Mouse (Mus musculus) gastrocnemius, postnatal 14 days (tissue): ENCODE data around the gene Rnf41. TPM values are rescaled to one million over a fixed set of nuclear protein-coding genes. Genes with fewer than 3 reads are reported as not detected.

Experiments used
- DNase-seq: peaks from one replicate; pipeline ENCODE4 v3.0.0; 2021; ENCODE audit warnings: mixed read lengths
- intact Hi-C: fragments of 180-260 bp; cut with DNase I; formaldehyde crosslinking; loops from one replicate; pipeline ENCODE4 v1.15.1; 2025; ENCODE audit warnings: low total_unique reads
- microRNA-seq, 2 experiments: library from miRNA; unstranded; fragments of <30 nt; microRNA quantifications; one replicate each; pipeline ENCODE4 v1.2.0; 2021
- total RNA-seq, 2 experiments: library from RNA; stranded (reverse); gene quantifications; 2 replicates each; pipeline ENCODE4 v1.2.3; 2021

Rnf41 gene
- total RNA-seq, 2 experiments from 2014 or later: 12.9 to 13.0 TPM

- DNase-seq: no peak
- intact Hi-C loops: loop anchor here (5.0 kb wide), 2 partner anchors 90 to 125 kb away; partner anchors contain the start of gene Coq10a
Measured at GRCm38 (mm10) chr10:128457676-128458075, 46.2 kb downstream of the Rnf41 start.

- intact Hi-C loops: loop anchor here (5.0 kb wide), 2 partner anchors 91 to 126 kb away; partner anchors contain the start of gene Coq10a
- peak; percentile 88 for DNase-seq
Measured at GRCm38 (mm10) chr10:128458348-128458718, 46.9 kb downstream of the Rnf41 start.

GRCm38 (mm10) chr10:128458719-128459408, 47.4 kb downstream of the Rnf41 start, which contains the start of gene Smarcc2:
Smarcc2 (plus strand) TSS chr10:128459248.
- peak; percentile 92 for DNase-seq
- intact Hi-C loops: loop anchor here (5.0 kb wide), 2 partner anchors 92 to 127 kb away; partner anchors contain the start of gene Coq10a

GRCm38 (mm10) chr10:128459409-128460269, 48.2 kb downstream of the Rnf41 start:
- intact Hi-C loops: loop anchor here (5.0 kb wide), 2 partner anchors 92 to 127 kb away; partner anchors contain the start of gene Coq10a
- peak; percentile 42 for DNase-seq

- no peak for DNase-seq
- intact Hi-C loops: no loop called here
Measured at GRCm38 (mm10) chr10:128460270-128460630, 48.8 kb downstream of the Rnf41 start.

GRCm38 (mm10) chr10:128474366-128474765, 62.9 kb downstream of the Rnf41 start:
- DNase-seq: no peak
- intact Hi-C loops: no loop called here

- intact Hi-C loops: no loop called here
- no peak for DNase-seq
Measured at GRCm38 (mm10) chr10:128486370-128486769, 74.9 kb downstream of the Rnf41 start.

GRCm38 (mm10) chr10:128487861-128488712, 76.6 kb downstream of the Rnf41 start:
- DNase-seq: no peak
- intact Hi-C loops: no loop called here

GRCm38 (mm10) chr10:128488776-128489175, 77.3 kb downstream of the Rnf41 start:
- DNase-seq: no peak
- intact Hi-C loops: no loop called here

GRCm38 (mm10) chr10:128489380-128489779, 77.9 kb downstream of the Rnf41 start:
- intact Hi-C loops: no loop called here
- DNase-seq: no peak

- intact Hi-C loops: no loop called here
- DNase-seq: no peak
Measured at GRCm38 (mm10) chr10:128489785-128490184, 78.3 kb downstream of the Rnf41 start.

- DNase-seq: no peak
- intact Hi-C loops: no loop called here
Measured at GRCm38 (mm10) chr10:128490232-128490631, 78.8 kb downstream of the Rnf41 start.

GRCm38 (mm10) chr10:128490912-128491311, 79.5 kb downstream of the Rnf41 start:
- intact Hi-C loops: no loop called here
- no peak for DNase-seq

Small RNA genes within 50 kb of the gene (microRNA-seq; reads per million reads assigned to microRNA genes)
- gene Gm25361 (0 reads per million in 2 experiments), gene Gm26308 (0 reads per million in 2 experiments), gene Mir6914 (0 to 0.32 reads per million in 2 experiments), gene Mir6915 (0 to 1.3 reads per million in 2 experiments), gene Mir8105 (0 to 0.32 reads per million in 2 experiments)

Other genes with a start within 250 kb of the Rnf41 start
- gene Rbms2, start 231.4 kb upstream of the Rnf41 start, total RNA-seq: 10 to 100 TPM; 55.2 to 57.9 TPM
- gene Gls2, start 217.2 kb upstream of the Rnf41 start, total RNA-seq: 1 to 10 TPM in 1 of 2 experiments, under 1 TPM in 1; 0.88 to 1.1 TPM
- gene Spryd4, start 199.8 kb upstream of the Rnf41 start, total RNA-seq: 10 to 100 TPM; 39.3 to 40.6 TPM
- gene Mip, start 185.8 kb upstream of the Rnf41 start, total RNA-seq: not detected
- gene Timeless, start 179.6 kb upstream of the Rnf41 start, total RNA-seq: 1 to 10 TPM; 3.9 to 5.1 TPM
- gene Apon, start 157.6 kb upstream of the Rnf41 start, total RNA-seq: not detected
- not detected for gene Apof, start 143.0 kb upstream of the Rnf41 start, total RNA-seq
- gene Stat2, start 141.1 kb upstream of the Rnf41 start, total RNA-seq: 1 to 10 TPM; 3.6 to 4.5 TPM
- not detected for gene Il23a, start 112.9 kb upstream of the Rnf41 start, total RNA-seq
- gene Pan2, start 108.3 kb upstream of the Rnf41 start, total RNA-seq: 1 to 10 TPM; 7.4 to 8.2 TPM
- 10 to 100 TPM; 47.2 to 55.8 TPM for gene Cnpy2, start 89.2 kb upstream of the Rnf41 start, total RNA-seq
- gene Cs, start 73.9 kb upstream of the Rnf41 start, total RNA-seq: 100 to 1,000 TPM; 571 to 668 TPM
- gene Coq10a, start 42.7 kb upstream of the Rnf41 start, total RNA-seq: 100 to 1,000 TPM; 257 to 331 TPM
- gene Ankrd52, start 34.5 kb upstream of the Rnf41 start, total RNA-seq: 10 to 100 TPM; 53.7 to 54.8 TPM
- gene Slc39a5, start 10.4 kb upstream of the Rnf41 start, total RNA-seq: not detected
- gene Nabp2, start 165 bp upstream of the Rnf41 start, total RNA-seq: 10 to 100 TPM; 48.2 to 51.8 TPM
- gene Smarcc2, start 47.6 kb downstream of the Rnf41 start, total RNA-seq: 10 to 100 TPM; 43.4 to 44.6 TPM
- 100 to 1,000 TPM; 214 to 276 TPM for gene Myl6, start 82.5 kb downstream of the Rnf41 start, total RNA-seq
- gene Myl6b, start 87.0 kb downstream of the Rnf41 start, total RNA-seq: 100 to 1,000 TPM in 1 of 2 experiments, 10 to 100 TPM in 1; 54.6 to 180 TPM
- 10 to 100 TPM; 21.6 to 24.0 TPM for gene Esyt1, start 114.2 kb downstream of the Rnf41 start, total RNA-seq
- gene Zc3h10, start 136.1 kb downstream of the Rnf41 start, total RNA-seq: 1 to 10 TPM; 5.0 to 6.4 TPM
- 1,000 to 10,000 TPM; 1,413 to 1,625 TPM for gene Rpl41, start 137.6 kb downstream of the Rnf41 start, total RNA-seq
- 10 to 100 TPM; 50.2 to 54.0 TPM for gene Pa2g4, start 154.3 kb downstream of the Rnf41 start, total RNA-seq
- 1 to 10 TPM; 4.8 to 7.2 TPM for gene Erbb3, start 178.0 kb downstream of the Rnf41 start, total RNA-seq
- 100 to 1,000 TPM; 455 to 537 TPM for gene Rps26, start 215.1 kb downstream of the Rnf41 start, total RNA-seq
- gene Ikzf4, start 234.3 kb downstream of the Rnf41 start, total RNA-seq: under 1 TPM; 0.25 to 0.58 TPM